Mouse (Mus musculus) hindbrain, postnatal 0 days (tissue): ENCODE measurements around the gene Nfkbil1. TPM values are rescaled to one million over a fixed set of nuclear protein-coding genes. Genes with fewer than 3 reads are reported as not detected.

Experiments
- ATAC-seq: fragments of 200-750 bp; cut with Nextera tagmentation; 2 replicates; pipeline ENCODE4 v1.8.0; 2017; ENCODE audit warnings: mild to moderate bottlenecking, moderate TSS enrichment, moderate library complexity
- DNase-seq: peaks from one replicate; pipeline ENCODE4 v3.0.0-alpha.2; 2015; ENCODE audit warnings: low spot score
- H3K27ac ChIP-seq: fragments of 300-500 bp; sonication (generic); 2 replicates; pipeline ENCODE4 v1.5.1; 2014; ENCODE audit warnings: mild to moderate bottlenecking
- H3K27me3 ChIP-seq: fragments of 300-500 bp; sonication (generic); 2 replicates; pipeline ENCODE4 v1.6.1; 2014; ENCODE audit warnings: low read length, mixed read lengths; ENCODE audit not compliant: insufficient read depth
- H3K36me3 ChIP-seq: fragments of 300-500 bp; sonication (generic); 2 replicates; pipeline ENCODE4 v1.6.1; 2014; ENCODE audit warnings: low read length, mixed read lengths; ENCODE audit not compliant: insufficient read depth
- H3K4me1 ChIP-seq: fragments of 300-500 bp; sonication (generic); 2 replicates; pipeline ENCODE4 v1.6.1; 2014; ENCODE audit warnings: antibody characterized with exemption, low read length, mixed read lengths; ENCODE audit not compliant: insufficient read depth
- H3K4me2 ChIP-seq: fragments of 300-500 bp; sonication (generic); 2 replicates; pipeline ENCODE4 v1.6.1; 2014; ENCODE audit warnings: low read depth, mild to moderate bottlenecking, low read length, moderate library complexity, mixed read lengths
- H3K4me3 ChIP-seq: fragments of 300-500 bp; sonication (generic); 2 replicates; pipeline ENCODE4 v1.5.1; 2014; ENCODE audit warnings: low read length
- H3K9ac ChIP-seq: fragments of 300-500 bp; sonication (generic); replicated peaks from 2 replicates; pipeline ENCODE4 v1.6.1; 2014; ENCODE audit warnings: mild to moderate bottlenecking, low read length, moderate library complexity, mixed read lengths
- H3K9me3 ChIP-seq: fragments of 300-500 bp; sonication (generic); 2 replicates; pipeline ENCODE4 v1.6.1; 2016; ENCODE audit warnings: low read length, mixed read lengths
- CTCF ChIP-seq: IDR thresholded peaks from 2 replicates; pipeline ENCODE4 v1.5.1; 2016; ENCODE audit warnings: antibody characterized with exemption, control low read depth, low read depth
- WGBS: fragments of 180-500 bp; shearing (Covaris S2); extraction: QIAGEN DNeasy Blood & Tissue Kit; methylation state at CpG from one replicate; pipeline ENCODE4 v1.1.7; 2014; 5-methylcytosine and 5-hydroxymethylcytosine counted together
- polyA plus RNA-seq: library from polyadenylated mRNA; unstranded; fragments of >200 nt; fragmentation: Nextera tagmentation; extraction: Ambion mirVana; gene quantifications from 2 replicates; pipeline ENCODE4 v1.2.1, GENCODE M21; 2015
- total RNA-seq: library from RNA; depleted of rRNA; stranded (reverse); fragments of >200 nt; gene quantifications from 2 replicates; pipeline ENCODE4 v1.2.3, GENCODE M21; 2014

Nfkbil1 gene
- total and polyA plus RNA-seq, 2 experiments from 2014 or later: 12.9 to 15.5 TPM

DNA sequence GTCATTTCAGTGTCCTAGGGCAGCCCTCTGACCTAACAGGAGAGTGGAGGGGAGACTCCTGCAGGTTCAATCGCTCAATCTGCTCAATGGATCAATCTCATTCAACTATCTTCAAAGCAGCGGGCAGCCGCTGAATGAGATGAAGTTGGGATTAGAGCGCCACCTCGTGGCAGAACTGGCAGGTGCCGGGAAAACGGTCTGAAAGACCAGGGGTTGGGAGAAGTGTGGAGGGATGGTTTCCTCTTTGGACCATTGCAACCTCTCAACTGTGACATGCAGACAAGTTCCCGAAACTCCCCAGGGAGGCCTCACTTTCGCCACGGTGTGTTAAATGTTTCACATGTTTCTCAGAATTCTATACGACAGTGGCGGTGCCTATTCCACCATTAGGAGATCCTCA lies 3.5 kb downstream of the Nfkbil1 start:
- H3K27me3 ChIP-seq: no peaks in the 10 kb centered on the region
- TF ChIP-seq CTCF: peak; percentile 91
- H3K4me3 ChIP-seq: no peak overlapping the region
- no peak overlapping the region for H3K27ac ChIP-seq
- 10% methylated on average over 12 of the region's 12 CpGs for WGBS
- ATAC-seq (no peak), DNase-seq (peak; percentile 92)
- no peak overlapping the region for H3K9ac ChIP-seq
- peaks cover 36% of the 10 kb centered on the region for H3K36me3 ChIP-seq
- H3K4me1 ChIP-seq: no peaks in the 10 kb centered on the region
- no peaks in the 10 kb centered on the region for H3K9me3 ChIP-seq
- no peak overlapping the region for H3K4me2 ChIP-seq

GRCm38 (mm10) chr17:35231022-35231421 lies 4.6 kb downstream of the Nfkbil1 start:
- no peaks in the 10 kb centered on the region for H3K9me3 ChIP-seq
- H3K27me3 ChIP-seq: no peaks in the 10 kb centered on the region
- H3K4me3 ChIP-seq: no peak overlapping the region
- no peak for TF ChIP-seq CTCF
- DNase-seq (no peak), ATAC-seq (no peak)
- no peak overlapping the region for H3K4me2 ChIP-seq
- H3K9ac ChIP-seq: no peak overlapping the region
- H3K27ac ChIP-seq: no peak overlapping the region
- 94% methylated on average over 10 of the region's 10 CpGs for WGBS
- no peaks in the 10 kb centered on the region for H3K4me1 ChIP-seq
- H3K36me3 ChIP-seq: peaks cover 40% of the 10 kb centered on the region

- WGBS: 84% methylated on average over 14 of the region's 14 CpGs
- no peak overlapping the region for H3K4me3 ChIP-seq
- no peaks in the 10 kb centered on the region for H3K9me3 ChIP-seq
- no peak overlapping the region for H3K27ac ChIP-seq
- H3K27me3 ChIP-seq: no peaks in the 10 kb centered on the region
- H3K4me2 ChIP-seq: no peak overlapping the region
- no peaks in the 10 kb centered on the region for H3K4me1 ChIP-seq
- no peak for ATAC-seq
- TF ChIP-seq CTCF: no peak
- H3K9ac ChIP-seq: no peak overlapping the region
- DNase-seq: no peak
- peaks cover 33% of the 10 kb centered on the region for H3K36me3 ChIP-seq
Measured at GRCm38 (mm10) chr17:35226561-35227046, 9.0 kb downstream of the Nfkbil1 start.

DNA sequence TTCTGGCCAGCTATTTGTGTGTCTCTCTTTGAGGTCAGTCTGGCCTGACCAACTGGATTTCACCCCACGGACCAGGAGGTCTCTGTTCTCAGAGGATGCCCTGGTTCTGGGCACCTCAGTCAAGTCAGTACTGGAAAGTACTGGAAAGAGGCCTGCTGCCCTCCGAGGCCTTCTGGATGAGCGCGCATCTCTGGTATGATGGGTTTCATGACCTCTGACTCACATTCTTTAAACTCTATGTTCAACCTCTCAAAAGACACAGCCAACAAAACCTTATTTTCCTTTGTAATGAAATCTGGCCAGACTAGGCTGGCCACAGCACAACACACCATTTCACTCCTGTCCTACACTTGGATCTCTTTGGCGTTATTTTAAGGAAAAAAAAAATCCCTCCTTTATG lies 10.1 kb downstream of the Nfkbil1 start:
- no peak for TF ChIP-seq CTCF
- Histone ChIP-seq H3K9ac (no peak overlapping the region), H3K36me3 (peaks cover 26% of the 10 kb centered on the region; the same call in 1 of the 2 replicates), H3K27me3 (no peaks in the 10 kb centered on the region), H3K4me2 (no peak overlapping the region), H3K9me3 (no peaks in the 10 kb centered on the region), H3K27ac (no peak overlapping the region), H3K4me3 (no peak overlapping the region), H3K4me1 (no peaks in the 10 kb centered on the region)
- WGBS: 97% methylated on average over 5 of the region's 5 CpGs
- DNase-seq: no peak
- no peak for ATAC-seq

GRCm38 (mm10) chr17:35224641-35225040 lies 11.0 kb downstream of the Nfkbil1 start:
- Histone ChIP-seq H3K4me2 (no peak overlapping the region), H3K36me3 (peaks cover 31% of the 10 kb centered on the region), H3K27ac (no peak overlapping the region), H3K4me1 (no peaks in the 10 kb centered on the region), H3K4me3 (no peak overlapping the region), H3K9me3 (no peaks in the 10 kb centered on the region), H3K9ac (no peak overlapping the region), H3K27me3 (no peaks in the 10 kb centered on the region)
- TF ChIP-seq CTCF: no peak
- no peak for ATAC-seq
- DNase-seq: no peak
- WGBS: 97% methylated on average over 4 of the region's 4 CpGs

DNA sequence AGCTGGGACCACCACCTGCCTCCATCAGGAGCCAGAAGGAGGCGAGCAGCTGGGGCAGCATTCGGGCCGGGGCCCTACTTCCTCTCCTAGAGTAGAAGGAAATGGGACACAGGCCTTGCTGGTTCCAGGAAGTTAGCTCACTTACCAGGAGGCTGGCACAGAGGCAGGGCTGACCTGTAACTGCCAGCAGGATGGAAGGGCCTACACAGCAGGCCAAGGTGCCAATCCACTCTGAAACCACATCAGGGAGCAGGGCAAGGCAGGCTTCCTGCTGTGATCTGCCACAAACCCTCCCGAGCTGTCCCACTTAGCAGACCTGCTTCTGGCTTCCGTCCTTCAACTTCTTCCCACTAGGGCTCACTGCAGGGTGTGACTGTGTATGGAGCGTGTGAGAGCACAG lies 13.3 kb downstream of the Nfkbil1 start:
- no peak overlapping the region for H3K9ac ChIP-seq
- no peak overlapping the region for H3K4me2 ChIP-seq
- H3K4me1 ChIP-seq: no peaks in the 10 kb centered on the region
- no peak overlapping the region for H3K27ac ChIP-seq
- no peaks in the 10 kb centered on the region for H3K9me3 ChIP-seq
- no peak for TF ChIP-seq CTCF
- H3K27me3 ChIP-seq: no peaks in the 10 kb centered on the region
- DNase-seq: no peak
- peaks cover 18% of the 10 kb centered on the region for H3K36me3 ChIP-seq
- WGBS: 70% methylated on average over 6 of the region's 6 CpGs
- ATAC-seq: no peak
- no peak overlapping the region for H3K4me3 ChIP-seq

- Histone ChIP-seq H3K4me1 (no peaks in the 10 kb centered on the region), H3K4me2 (no peak within 1 kb of the TSS), H3K36me3 (peaks cover 12% of the 10 kb centered on the region), H3K9ac (no peak within 1 kb of the TSS), H3K27ac (no peak within 1 kb of the TSS), H3K27me3 (no peaks in the 10 kb centered on the region), H3K9me3 (no peaks in the 10 kb centered on the region), H3K4me3 (no peak within 1 kb of the TSS)
- ATAC-seq (no peak), DNase-seq (no peak)
- TF ChIP-seq CTCF: no peak
- 75% methylated on average over 28 of the region's 28 CpGs for WGBS
Measured at GRCm38 (mm10) chr17:35220156-35220952, 15.2 kb downstream of the Nfkbil1 start, which contains the start of gene Gm16181. Gene Gm16181, plus strand, starts transcription at chr17:35220834.
